Mouse (Mus musculus): ENCODE measurements at regions not wholly inside any gene's neighbourhood (a gene's known extent, or its start where the extent isn't known, plus 50 kb on each side); places are given as distances from the start of the nearest gene placed in this dataset.

DNA sequence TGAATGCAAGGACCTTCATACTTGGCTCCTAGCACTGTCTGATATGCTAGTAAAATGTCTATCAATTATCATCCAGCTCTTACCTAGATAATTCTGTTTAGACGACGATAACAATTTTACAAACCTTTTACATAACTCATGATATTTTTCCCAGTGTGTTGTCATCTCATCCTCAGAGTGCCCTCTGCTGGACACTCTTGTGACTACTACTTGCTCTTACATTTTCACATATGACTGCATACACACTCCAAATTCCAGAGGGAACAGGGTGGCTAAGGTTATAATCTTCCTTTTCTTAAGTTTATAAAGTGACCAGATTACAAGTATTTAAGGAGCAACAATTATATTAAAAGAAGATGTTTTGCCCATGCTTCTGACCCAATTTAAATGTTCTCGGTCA, 78.9 kb upstream of the Clvs2 start:
- TF ChIP-seq CTCF (IDR thresholded peaks at IDR 0.05; ENCODE audit: low read depth, low read length) (peak; percentile 26; the same call in 1 of the 2 replicates), POLR2A (IDR thresholded peaks at IDR 0.05; ENCODE audit: extremely low read depth, insufficient read depth, low read length) (no peak)
